Mouse (Mus musculus): ENCODE results near the gene Ifitm7. TPM values are rescaled to one million over a fixed set of nuclear protein-coding genes. Genes with fewer than 3 reads are reported as not detected.

The Ifitm7 gene
- polyA plus RNA-seq, 1 experiment from 2014 or later: not detected

- no peaks in the 10 kb centered on the region for H3K36me3 ChIP-seq (ENCODE audit: control insufficient read depth, insufficient read depth, low read length)
- H3K4me2 ChIP-seq (ENCODE audit: low read depth, low read length): no peak overlapping the region
- H3K9me3 ChIP-seq (ENCODE audit: control insufficient read depth, low read length): no peaks in the 10 kb centered on the region
- no peak overlapping the region for H3K27ac ChIP-seq (ENCODE audit: low read length)
- H3K9ac ChIP-seq (ENCODE audit: low read depth, low read length): no peak overlapping the region
- 70% methylated on average over 4 of the region's 4 CpGs for WGBS
- peaks cover 8% of the 10 kb centered on the region; the same call in 1 of the 2 replicates for H3K4me1 ChIP-seq (ENCODE audit: control insufficient read depth, insufficient read depth, low read length)
- H3K4me3 ChIP-seq (ENCODE audit: low read length): no peak overlapping the region
- H3K27me3 ChIP-seq (replicated peaks; ENCODE audit: control insufficient read depth, insufficient read depth, low read length): no peaks in the 10 kb centered on the region
- ATAC-seq: no peak
Observed at GRCm38 (mm10) chr16:13945153-13945552, 41.5 kb downstream of the Ifitm7 start.

- H3K27ac ChIP-seq (ENCODE audit: low read length): no peak overlapping the region
- 75% methylated on average over 5 of the region's 5 CpGs for WGBS
- no peak overlapping the region for H3K4me3 ChIP-seq (ENCODE audit: low read length)
- H3K36me3 ChIP-seq (ENCODE audit: control insufficient read depth, insufficient read depth, low read length): no peaks in the 10 kb centered on the region
- H3K4me2 ChIP-seq (ENCODE audit: low read depth, low read length): no peak overlapping the region
- H3K9me3 ChIP-seq (ENCODE audit: control insufficient read depth, low read length): no peaks in the 10 kb centered on the region
- no peak for ATAC-seq
- no peak overlapping the region for H3K9ac ChIP-seq (ENCODE audit: low read depth, low read length)
- peaks cover 8% of the 10 kb centered on the region; the same call in 1 of the 2 replicates for H3K4me1 ChIP-seq (ENCODE audit: control insufficient read depth, insufficient read depth, low read length)
- no peaks in the 10 kb centered on the region for H3K27me3 ChIP-seq (replicated peaks; ENCODE audit: control insufficient read depth, insufficient read depth, low read length)
Observed at GRCm38 (mm10) chr16:13944752-13945151, 41.9 kb downstream of the Ifitm7 start.

GRCm38 (mm10) chr16:13944178-13944577, 42.5 kb downstream of the Ifitm7 start:
- Histone ChIP-seq H3K4me3 (ENCODE audit: low read length) (no peak overlapping the region), H3K9me3 (ENCODE audit: control insufficient read depth, low read length) (no peaks in the 10 kb centered on the region), H3K36me3 (ENCODE audit: control insufficient read depth, insufficient read depth, low read length) (no peaks in the 10 kb centered on the region), H3K27me3 (replicated peaks; ENCODE audit: control insufficient read depth, insufficient read depth, low read length) (no peaks in the 10 kb centered on the region), H3K4me1 (ENCODE audit: control insufficient read depth, insufficient read depth, low read length) (peaks cover 8% of the 10 kb centered on the region; the same call in 1 of the 2 replicates), H3K27ac (ENCODE audit: low read length) (no peak overlapping the region), H3K4me2 (ENCODE audit: low read depth, low read length) (no peak overlapping the region), H3K9ac (ENCODE audit: low read depth, low read length) (no peak overlapping the region)
- 43% methylated on average over 4 of the region's 4 CpGs for WGBS
- ATAC-seq: no peak

GRCm38 (mm10) chr16:13940847-13941395, 45.8 kb downstream of the Ifitm7 start:
- no peaks in the 10 kb centered on the region for H3K27me3 ChIP-seq (replicated peaks; ENCODE audit: control insufficient read depth, insufficient read depth, low read length)
- peak overlapping the region; percentile 68 for H3K4me3 ChIP-seq (ENCODE audit: low read length)
- H3K36me3 ChIP-seq (ENCODE audit: control insufficient read depth, insufficient read depth, low read length): no peaks in the 10 kb centered on the region
- no peak overlapping the region for H3K27ac ChIP-seq (ENCODE audit: low read length)
- H3K4me1 ChIP-seq (ENCODE audit: control insufficient read depth, insufficient read depth, low read length): peaks cover 8% of the 10 kb centered on the region; the same call in 1 of the 2 replicates
- ATAC-seq: peak; percentile 93
- no peaks in the 10 kb centered on the region for H3K9me3 ChIP-seq (ENCODE audit: control insufficient read depth, low read length)
- peak overlapping the region; percentile 76 for H3K9ac ChIP-seq (ENCODE audit: low read depth, low read length)
- WGBS: 3% methylated on average over 34 of the region's 34 CpGs
- peak overlapping the region; percentile 97 for H3K4me2 ChIP-seq (ENCODE audit: low read depth, low read length)

- Histone ChIP-seq H3K27me3 (replicated peaks; ENCODE audit: control insufficient read depth, insufficient read depth, low read length) (no peaks in the 10 kb centered on the region), H3K36me3 (ENCODE audit: control insufficient read depth, insufficient read depth, low read length) (no peaks in the 10 kb centered on the region), H3K4me3 (ENCODE audit: low read length) (peak overlapping the region; percentile 68), H3K4me1 (ENCODE audit: control insufficient read depth, insufficient read depth, low read length) (peaks cover 8% of the 10 kb centered on the region; the same call in 1 of the 2 replicates), H3K4me2 (ENCODE audit: low read depth, low read length) (peak overlapping the region; percentile 97), H3K9me3 (ENCODE audit: control insufficient read depth, low read length) (no peaks in the 10 kb centered on the region), H3K27ac (ENCODE audit: low read length) (no peak overlapping the region), H3K9ac (ENCODE audit: low read depth, low read length) (peak overlapping the region; percentile 76)
- ATAC-seq: peak; percentile 99
- 5% methylated on average over 28 of the region's 28 CpGs for WGBS
Observed at GRCm38 (mm10) chr16:13940139-13940846, 46.4 kb downstream of the Ifitm7 start.

Other genes with a start within 250 kb of the Ifitm7 start
- 43.8 and 46.1 TPM in 2 replicates for gene Rrn3, start 206.2 kb downstream of the Ifitm7 start, polyA plus RNA-seq (2015; fragmentation: Nextera tagmentation; extraction: Ambion mirVana)
- 143 and 148 TPM in 2 replicates for gene Ntan1, start 168.0 kb downstream of the Ifitm7 start, polyA plus RNA-seq (2015; fragmentation: Nextera tagmentation; extraction: Ambion mirVana)
- gene Pdxdc1, start 83.8 kb downstream of the Ifitm7 start, polyA plus RNA-seq (2015; fragmentation: Nextera tagmentation; extraction: Ambion mirVana): 91.6 and 102 TPM in 2 replicates
- gene Mpv17l, start 83.7 kb downstream of the Ifitm7 start, polyA plus RNA-seq (2015; fragmentation: Nextera tagmentation; extraction: Ambion mirVana): 17.3 and 20.3 TPM in 2 replicates
- 1.5 and 2.1 TPM in 2 replicates for gene 2900011O08Rik, start 284 bp downstream of the Ifitm7 start, polyA plus RNA-seq (2015; fragmentation: Nextera tagmentation; extraction: Ambion mirVana)
- 59.2 and 65.8 TPM in 2 replicates for gene Nde1, start 176.4 kb upstream of the Ifitm7 start, polyA plus RNA-seq (2015; fragmentation: Nextera tagmentation; extraction: Ambion mirVana)
- 11.1 and 11.9 TPM in 2 replicates for gene Marf1, start 176.5 kb upstream of the Ifitm7 start, polyA plus RNA-seq (2015; fragmentation: Nextera tagmentation; extraction: Ambion mirVana)